Comparison of ENCODE assay signal across 26 mouse cellular contexts in genomic region chr12:4116132-4116531, GRCm38 (mm10). TPM values are rescaled to one million over a fixed set of nuclear protein-coding genes. Genes with fewer than 3 reads are reported as not detected.
DNase-seq lines count a peak whose midpoint lies in the region; ATAC-seq and TF ChIP-seq lines count a peak whose summit lies in the region.
"Had no signal": no experiment of that assay in that cellular context is flagged by ENCODE, and none has a peak within 500 bp of the region (broad histone marks: within the 10 kb centered on the region; RNA-seq: fewer than 3 reads in every experiment).

No protein-coding gene starts in this region.

- H3K9ac ChIP-seq in hindbrain, postnatal 0 days (replicated peaks; ENCODE audit: low read length) = no peak overlapping the region
- no peak overlapping the region for H3K9ac ChIP-seq in hindbrain, embryonic 11.5 days (ENCODE audit: low read depth, low read length)
- no peak overlapping the region for H3K9ac ChIP-seq in lung, embryonic 16.5 days (ENCODE audit: low read length)
- H3K9ac ChIP-seq in midbrain, embryonic 16.5 days (ENCODE audit: low read depth, low read length) = no peak overlapping the region
- H3K9ac ChIP-seq: embryonic facial prominence, embryonic 12.5 days; forebrain, postnatal 0 days; hindbrain, embryonic 12.5 days; midbrain, embryonic 15.5 days; neural tube, embryonic 13.5 days had no signal

- WGBS in hindbrain, postnatal 0 days = 79% methylated on average over 9 of the region's 9 CpGs
- 83% methylated on average over 9 of the region's 9 CpGs for WGBS in hindbrain, embryonic 11.5 days
- WGBS in lung, embryonic 16.5 days = 40% methylated on average over 9 of the region's 9 CpGs
- 84% methylated on average over 9 of the region's 9 CpGs for WGBS in midbrain, embryonic 16.5 days

- 0 out of 2 replicates have a peak, but pooled peaks have one; percentile 38 for ATAC-seq in hindbrain, postnatal 0 days
- no peak for ATAC-seq in hindbrain, embryonic 11.5 days (ENCODE audit: low FRiP score)
- ATAC-seq in lung, embryonic 16.5 days (ENCODE audit: low read depth) = peak; percentile 79
- ATAC-seq in megakaryocyte, adult 5-6 weeks (ENCODE audit: poor library complexity, severe bottlenecking) = no peak
- ATAC-seq in midbrain, embryonic 16.5 days = no peak
- ATAC-seq: activated CD4-positive, CD25-positive, alpha-beta regulatory T cell, adult 4 months; midbrain, embryonic 15.5 days had no signal

- H3K27me3 ChIP-seq in hindbrain, postnatal 0 days (ENCODE audit: insufficient read depth, low read length) = no peaks in the 10 kb centered on the region
- H3K27me3 ChIP-seq in hindbrain, embryonic 11.5 days (ENCODE audit: control insufficient read depth, insufficient read depth, low read length) = no peaks in the 10 kb centered on the region
- no peaks in the 10 kb centered on the region for H3K27me3 ChIP-seq in lung, embryonic 16.5 days (ENCODE audit: control insufficient read depth, insufficient read depth, low read depth, low read length)
- H3K27me3 ChIP-seq in midbrain, embryonic 16.5 days (ENCODE audit: control insufficient read depth, insufficient read depth, low read depth, low read length) = no peaks in the 10 kb centered on the region
- H3K27me3 ChIP-seq: embryonic facial prominence, embryonic 12.5 days; hindbrain, embryonic 12.5 days; megakaryocyte, embryonic 14.5 days; midbrain, embryonic 15.5 days; neural tube, embryonic 13.5 days had no signal

- H3K4me1 ChIP-seq in hindbrain, postnatal 0 days (ENCODE audit: insufficient read depth, low read length) = no peaks in the 10 kb centered on the region
- H3K4me1 ChIP-seq in hindbrain, embryonic 11.5 days (replicated peaks; ENCODE audit: control insufficient read depth, insufficient read depth, low read length) = no peaks in the 10 kb centered on the region
- H3K4me1 ChIP-seq in lung, embryonic 16.5 days (replicated peaks; ENCODE audit: control insufficient read depth, insufficient read depth, low read length) = no peaks in the 10 kb centered on the region
- no peaks in the 10 kb centered on the region for H3K4me1 ChIP-seq in midbrain, embryonic 16.5 days (ENCODE audit: control insufficient read depth, insufficient read depth, low read length)
- H3K4me1 ChIP-seq: hindbrain, embryonic 12.5 days; megakaryocyte, embryonic 14.5 days; midbrain, embryonic 15.5 days; neural tube, embryonic 13.5 days had no signal

- no peaks in the 10 kb centered on the region for H3K36me3 ChIP-seq in hindbrain, postnatal 0 days (ENCODE audit: insufficient read depth, low read length)
- 0 out of 2 replicates have a peak, but pooled peaks cover 2% of the 10 kb centered on the region for H3K36me3 ChIP-seq in hindbrain, embryonic 11.5 days (ENCODE audit: control insufficient read depth, insufficient read depth, low read length)
- no peaks in the 10 kb centered on the region for H3K36me3 ChIP-seq in lung, embryonic 16.5 days (ENCODE audit: control insufficient read depth, insufficient read depth, low read length)
- H3K36me3 ChIP-seq in midbrain, embryonic 16.5 days (ENCODE audit: control insufficient read depth, insufficient read depth, low read length) = no peaks in the 10 kb centered on the region
- H3K36me3 ChIP-seq: hindbrain, embryonic 12.5 days; midbrain, embryonic 15.5 days had no signal

- 0 out of 2 replicates have a peak, but pooled peaks cover 2% of the 10 kb centered on the region for H3K9me3 ChIP-seq in hindbrain, postnatal 0 days (ENCODE audit: low read length)
- H3K9me3 ChIP-seq in hindbrain, embryonic 11.5 days (ENCODE audit: control insufficient read depth, low read length) = no peaks in the 10 kb centered on the region
- no peaks in the 10 kb centered on the region for H3K9me3 ChIP-seq in lung, embryonic 16.5 days (ENCODE audit: control insufficient read depth, low read length)
- H3K9me3 ChIP-seq in midbrain, embryonic 16.5 days (replicated peaks; ENCODE audit: control insufficient read depth, low read length, poor library complexity, severe bottlenecking) = no peaks in the 10 kb centered on the region
- H3K9me3 ChIP-seq: embryonic facial prominence, embryonic 12.5 days; hindbrain, embryonic 12.5 days; midbrain, embryonic 15.5 days; neural tube, embryonic 13.5 days had no signal

- H3K4me2 ChIP-seq in hindbrain, postnatal 0 days (ENCODE audit: low read depth, low read length) = no peak overlapping the region
- H3K4me2 ChIP-seq in hindbrain, embryonic 11.5 days (replicated peaks; ENCODE audit: low read depth, low read length) = no peak overlapping the region
- no peak overlapping the region for H3K4me2 ChIP-seq in lung, embryonic 16.5 days (ENCODE audit: low read depth, low read length)
- no peak overlapping the region for H3K4me2 ChIP-seq in midbrain, embryonic 16.5 days (ENCODE audit: low read length)
- H3K4me2 ChIP-seq: embryonic facial prominence, embryonic 12.5 days; hindbrain, embryonic 12.5 days; midbrain, embryonic 15.5 days; neural tube, embryonic 13.5 days had no signal

- TF ChIP-seq CTCF in hindbrain, postnatal 0 days (IDR thresholded peaks at IDR 0.05; ENCODE audit: low read depth) = no peak

- H3K27ac ChIP-seq in hindbrain, postnatal 0 days = peak overlapping the region; percentile 7; the same call in 1 of the 2 replicates
- no peak overlapping the region for H3K27ac ChIP-seq in hindbrain, embryonic 11.5 days (ENCODE audit: low read depth, low read length)
- peak overlapping the region; percentile 53 for H3K27ac ChIP-seq in lung, embryonic 16.5 days (ENCODE audit: low read length)
- no peak overlapping the region for H3K27ac ChIP-seq in midbrain, embryonic 16.5 days (ENCODE audit: low read length)
- H3K27ac ChIP-seq: embryonic facial prominence, embryonic 12.5 days; hindbrain, embryonic 12.5 days; midbrain, embryonic 15.5 days; neural tube, embryonic 13.5 days had no signal

- no peak for DNase-seq in hindbrain, postnatal 0 days (ENCODE audit: low spot score)
- DNase-seq in hindbrain, embryonic 11.5 days (ENCODE audit: low spot score) = no peak
- no peak for DNase-seq in lung, postnatal 25 days (ENCODE audit: low spot score)
- peak; percentile 8 for DNase-seq in lung, postnatal 36 days
- DNase-seq: adrenal gland, adult 8-10 months; cerebellum, adult 2 months; cerebellum, postnatal 25 days; forebrain, postnatal 0 days; gastrocnemius, postnatal 36 days; heart, postnatal 10 days; kidney, adult 11 months; kidney, postnatal 4 days; layer of hippocampus, adult 9-11 months; left cerebral cortex, postnatal 4 days; thymus, adult 2 months; thymus, postnatal 4 days had no signal

- H3K4me3 ChIP-seq in hindbrain, postnatal 0 days (ENCODE audit: low read length) = no peak overlapping the region
- H3K4me3 ChIP-seq in hindbrain, embryonic 11.5 days (ENCODE audit: low read depth, low read length) = no peak overlapping the region
- H3K4me3 ChIP-seq in lung, embryonic 16.5 days (ENCODE audit: low read length) = no peak overlapping the region
- no peak overlapping the region for H3K4me3 ChIP-seq in midbrain, embryonic 16.5 days (ENCODE audit: low read depth, low read length)
- H3K4me3 ChIP-seq: embryonic facial prominence, embryonic 12.5 days; hindbrain, embryonic 12.5 days; megakaryocyte, embryonic 14.5 days; midbrain, embryonic 15.5 days; myocyte; neural tube, embryonic 13.5 days had no signal

RNA-seq across cellular contexts. Expression of gene Adcy3, which starts 16.8 kb away (rescaled TPM):
- total RNA-seq in hindbrain, postnatal 0 days (2014; rRNA removed) = 40.4 and 40.9 TPM in 2 replicates
- polyA plus RNA-seq in hindbrain, postnatal 0 days (2015; fragmentation: Nextera tagmentation; extraction: Ambion mirVana) = 11.5 and 12.5 TPM in 2 replicates
- polyA plus RNA-seq in hindbrain, embryonic 11.5 days (2014; fragmentation: Nextera tagmentation; extraction: Ambion mirVana) = 2.9 and 3.0 TPM in 2 replicates
- polyA plus RNA-seq in lung, embryonic 16.5 days (2015; fragmentation: Nextera tagmentation; extraction: Ambion mirVana) = 11.0 and 11.6 TPM in 2 replicates
- total RNA-seq in megakaryocyte, adult 5-6 weeks (2015) = 0.38 and 2.5 TPM in 2 replicates
- total RNA-seq in megakaryocyte, adult 5-6 weeks (2017) = 0.77 and 1.0 TPM in 2 replicates
- 13.5 and 15.5 TPM in 2 replicates for polyA plus RNA-seq in midbrain, embryonic 16.5 days (2015; fragmentation: Nextera tagmentation; extraction: Ambion mirVana)

RNA-seq across cellular contexts. Expression of gene Dnajc27, which starts 33.7 kb away (rescaled TPM):
- total RNA-seq in hindbrain, postnatal 0 days (2014; rRNA removed) = 47.4 and 49.5 TPM in 2 replicates
- polyA plus RNA-seq in hindbrain, postnatal 0 days (2015; fragmentation: Nextera tagmentation; extraction: Ambion mirVana) = 24.2 and 25.2 TPM in 2 replicates
- 8.6 and 9.8 TPM in 2 replicates for polyA plus RNA-seq in hindbrain, embryonic 11.5 days (2014; fragmentation: Nextera tagmentation; extraction: Ambion mirVana)
- 5.3 and 6.1 TPM in 2 replicates for polyA plus RNA-seq in lung, embryonic 16.5 days (2015; fragmentation: Nextera tagmentation; extraction: Ambion mirVana)
- 1.5 and 2.1 TPM in 2 replicates for total RNA-seq in megakaryocyte, adult 5-6 weeks (2015)
- total RNA-seq in megakaryocyte, adult 5-6 weeks (2017) = 2.1 and 4.3 TPM in 2 replicates
- polyA plus RNA-seq in midbrain, embryonic 16.5 days (2015; fragmentation: Nextera tagmentation; extraction: Ambion mirVana) = 21.2 and 25.8 TPM in 2 replicates

Comparison
In these comparisons a context has a peak if more than half of its experiments do, and no peak if none do; other contexts are left out.
1. ATAC-seq: peak in hindbrain, postnatal 0 days (single experiment) and lung, embryonic 16.5 days (single experiment); none in hindbrain, embryonic 11.5 days (single experiment), megakaryocyte, adult 5-6 weeks (single experiment) and midbrain, embryonic 16.5 days (single experiment).
2. H3K27ac ChIP-seq: peak in hindbrain, postnatal 0 days (single experiment) and lung, embryonic 16.5 days (single experiment); none in hindbrain, embryonic 11.5 days (single experiment) and midbrain, embryonic 16.5 days (single experiment).